9 mouse cellular contexts compared by ENCODE assay signal in genomic region chr13:49213531-49213932, GRCm38 (mm10). TPM values are rescaled to one million over a fixed set of nuclear protein-coding genes. Genes with fewer than 3 reads are reported as not detected.
DNase-seq lines count a peak whose midpoint lies in the region; ATAC-seq and TF ChIP-seq lines count a peak whose summit lies in the region.
"Had no signal": no experiment of that assay in that cellular context is flagged by ENCODE, and none has a peak within 500 bp of the region (broad histone marks: within the 10 kb centered on the region; RNA-seq: fewer than 3 reads in every experiment).

No protein-coding gene starts in this region.

- H3K36me3 ChIP-seq in heart, adult 2 months (ENCODE audit: control insufficient read depth, insufficient read depth, low read length), result no peaks in the 10 kb centered on the region

- H3K27me3 ChIP-seq in heart, adult 2 months (ENCODE audit: control insufficient read depth, insufficient read depth, low read length), result no peaks in the 10 kb centered on the region
- H3K27me3 ChIP-seq: limb, embryonic 15.5 days had no signal

- H3K27ac ChIP-seq in heart, adult 2 months, result peak overlapping the region; percentile 62
- H3K27ac ChIP-seq: limb, embryonic 15.5 days had no signal

- peaks cover 19% of the 10 kb centered on the region for H3K4me1 ChIP-seq in heart, adult 2 months (ENCODE audit: control insufficient read depth, insufficient read depth, low read length)

- peaks cover 2% of the 10 kb centered on the region; the same call in 1 of the 2 replicates for H3K79me2 ChIP-seq in heart, adult 2 months (replicated peaks; ENCODE audit: control insufficient read depth, insufficient read depth, low read length)

- peak overlapping the region; percentile 26; the same call in 1 of the 2 replicates for H3K4me3 ChIP-seq in heart, adult 2 months
- H3K4me3 ChIP-seq: limb, embryonic 15.5 days had no signal

- no peak for TF ChIP-seq CTCF in heart, adult 2 months (IDR thresholded peaks at IDR 0.05)

- peak; percentile 37 for DNase-seq in kidney, adult 9 months
- no peak for DNase-seq in kidney, adult 8-10 months
- peak; percentile 77 for DNase-seq in adrenal gland, postnatal 25 days
- peak; percentile 57 to 71 for DNase-seq in heart, adult 2 months
- DNase-seq in lung, postnatal 14 days, result peak; percentile 46
- no peak for DNase-seq in testis, postnatal 10 days (ENCODE audit: low spot score)
- no peak for DNase-seq in right cerebral cortex, postnatal 14 days

- WGBS in heart, adult 2 months, result 23% methylated on average over 4 of the region's 4 CpGs

- intact Hi-C loops in heart, adult 2 months (cut with DNase I), result loop anchor here (10.0 kb wide), 1 partner anchor 171 kb away; no protein-coding TSS in a partner anchor

- TF ChIP-seq EP300 in heart, adult 2 months (IDR thresholded peaks at IDR 0.05; ENCODE audit: insufficient read depth, low read depth, low read length), result no peak

- H3K9ac ChIP-seq in heart, adult 2 months (ENCODE audit: low read depth, low read length), result peak overlapping the region; percentile 53; the same call in 1 of the 2 replicates
- H3K9ac ChIP-seq: limb, embryonic 15.5 days had no signal

- 0 out of 2 replicates have a peak, but pooled peaks have one; percentile 16 for TF ChIP-seq POLR2A in heart, adult 2 months (IDR thresholded peaks at IDR 0.05; ENCODE audit: insufficient read depth, low read depth, low read length)

- ATAC-seq in CD4-positive, CD25-positive, alpha-beta regulatory T cell, adult 4 months, result peak; percentile 51

RNA-seq across cellular contexts. Expression of gene Card19, which starts 2.3 kb away (rescaled TPM):
- 10 to 100 TPM; 49.7 to 55.4 TPM for polyA plus RNA-seq in CD4-positive, CD25-positive, alpha-beta regulatory T cell, adult 4 months (2017; shearing (Covaris generic))
- 52.0 and 60.3 TPM in 2 replicates for total RNA-seq in adrenal gland, postnatal 25 days (2021)
- 100 to 1,000 TPM; 138 to 184 TPM for total RNA-seq in heart, adult 2 months (2021)
- 179 and 234 TPM in 2 replicates for polyA plus RNA-seq in heart, adult 2 months (2012; rRNA removed)

RNA-seq across cellular contexts. Expression of gene Ninj1, which starts 26.2 kb away (rescaled TPM):
- 10 to 100 TPM; 24.5 to 27.4 TPM for polyA plus RNA-seq in CD4-positive, CD25-positive, alpha-beta regulatory T cell, adult 4 months (2017; shearing (Covaris generic))
- total RNA-seq in adrenal gland, postnatal 25 days (2021), result 47.6 and 55.2 TPM in 2 replicates
- 100 to 1,000 TPM; 108 to 152 TPM for total RNA-seq in heart, adult 2 months (2021)
- 157 and 220 TPM in 2 replicates for polyA plus RNA-seq in heart, adult 2 months (2012; rRNA removed)

RNA-seq across cellular contexts. Expression of gene Susd3, which starts 35.0 kb away (rescaled TPM):
- 10 to 100 TPM; 60.4 to 88.7 TPM for polyA plus RNA-seq in CD4-positive, CD25-positive, alpha-beta regulatory T cell, adult 4 months (2017; shearing (Covaris generic))
- total RNA-seq in adrenal gland, postnatal 25 days (2021), result 0.43 and 0.95 TPM in 2 replicates
- under 1 TPM; 0.32 to 0.63 TPM for total RNA-seq in heart, adult 2 months (2021)
- polyA plus RNA-seq in heart, adult 2 months (2012; rRNA removed), result 1.1 and 1.4 TPM in 2 replicates

Comparison
In these comparisons a context has a peak if more than half of its experiments do, and no peak if none do; other contexts are left out.
1. DNase-seq: peak in kidney, adult 9 months (single experiment), adrenal gland, postnatal 25 days (single experiment), heart, adult 2 months (2 of 2) and lung, postnatal 14 days (single experiment); none in kidney, adult 8-10 months (0 of 2), testis, postnatal 10 days (single experiment) and right cerebral cortex, postnatal 14 days (single experiment).